Mouse (Mus musculus): ENCODE data around the gene Wdr86. TPM values are rescaled to one million over a fixed set of nuclear protein-coding genes. Genes with fewer than 3 reads are reported as not detected.
"Not testable (repeated sequence)": the region's sequence is repeated elsewhere in the genome, so short reads cannot be mapped to it uniquely, and the experiment has no call there.

Wdr86 gene
- 1 to 10 TPM; 6.2 to 9.6 TPM for total RNA-seq (2021)
- long read RNA-seq, experiment 1, transcript Wdr86-201 (6 exons, 2,364 nt) = major isoform, 9 of 12 reads
- long read RNA-seq, experiment 1, partial matches to known transcripts = 2 of 12 reads
- long read RNA-seq, experiment 1, other reads (novel, unspliced or antisense) = 1 of 12 reads
- long read RNA-seq, experiment 2, transcript Wdr86-201 (6 exons, 2,364 nt) = major isoform, 13 of 23 reads
- long read RNA-seq, experiment 2, partial matches to known transcripts = 1 of 23 reads
- long read RNA-seq, experiment 2, other reads (novel, unspliced or antisense) = 9 of 23 reads

DNA sequence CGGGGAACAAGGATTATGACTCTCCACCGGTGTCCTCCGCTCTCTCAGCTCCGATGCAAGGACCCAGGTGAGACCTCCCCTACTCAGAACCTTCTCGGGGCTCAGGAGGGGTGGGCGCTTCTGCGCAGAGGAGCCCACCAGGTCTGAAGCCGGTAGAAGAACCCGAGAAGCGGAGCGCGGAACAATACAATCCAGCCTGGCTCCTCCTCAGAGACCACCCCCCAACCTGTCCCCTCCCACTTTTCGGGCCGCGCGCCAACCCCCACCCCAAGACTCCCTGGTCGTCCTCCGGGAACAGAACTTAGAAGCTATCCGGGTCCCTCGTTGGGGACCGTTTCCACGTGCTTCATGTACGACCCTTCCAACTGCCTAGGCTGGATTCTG, at the start of gene Wdr86:
Gene Wdr86, minus strand, starts transcription at position 240 of the 384 bp plus-strand sequence.
- DNase-seq (ENCODE audit: low spot score in 2 of 2) = no peak

DNA sequence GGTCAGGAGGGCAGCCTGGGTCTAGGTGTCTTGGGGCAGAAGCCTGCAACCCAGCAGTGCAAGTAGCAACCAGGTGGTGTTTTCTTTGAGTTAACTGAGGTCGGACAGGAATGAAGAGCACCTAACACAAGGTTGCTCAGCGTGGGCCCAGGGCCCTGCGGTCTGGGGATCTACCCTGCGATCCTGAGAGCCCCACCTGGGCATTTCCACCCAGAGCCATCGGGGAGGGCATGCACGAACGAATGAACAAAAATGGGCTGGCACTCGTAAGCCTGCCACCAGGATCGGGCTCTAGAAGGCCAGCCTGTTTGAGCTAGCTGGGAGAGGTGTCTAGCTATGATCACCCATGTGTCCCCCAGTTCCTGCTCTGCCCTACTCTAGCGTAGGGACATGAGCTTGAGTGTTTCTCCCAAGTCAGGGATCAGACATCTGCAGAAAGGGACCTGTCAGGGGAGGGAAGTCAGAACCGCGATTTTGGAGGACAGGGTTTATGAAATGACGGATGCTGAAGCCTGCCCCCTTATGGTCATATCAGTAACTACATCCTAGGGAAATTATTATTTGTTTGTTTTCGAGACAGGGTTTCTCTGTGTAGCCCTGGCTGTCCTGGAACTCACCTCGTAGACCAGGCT, 49.5 kb upstream of the Wdr86 start:
- no peak for DNase-seq (ENCODE audit: low spot score in 2 of 2)

DNA sequence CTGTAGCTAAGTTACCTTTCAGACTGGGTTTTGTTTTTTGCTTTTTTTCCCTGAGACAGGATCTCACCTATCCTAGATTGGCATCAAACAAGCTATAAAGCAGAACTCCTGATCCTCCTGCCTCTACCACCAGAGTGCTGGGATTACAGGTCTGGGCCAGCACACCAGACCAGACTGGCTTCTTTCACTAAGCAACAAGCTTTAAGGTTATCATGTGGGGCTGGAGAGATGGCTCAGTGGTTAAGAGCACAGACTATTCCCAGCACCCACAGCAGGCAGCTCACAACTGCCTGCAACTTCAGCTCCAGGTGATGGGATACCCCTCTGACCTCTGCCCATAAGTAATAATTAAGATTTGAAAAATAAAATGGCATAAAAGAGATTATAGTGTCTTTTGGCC, 48.8 kb upstream of the Wdr86 start:
- no peak for DNase-seq (ENCODE audit: low spot score in 2 of 2)

DNA sequence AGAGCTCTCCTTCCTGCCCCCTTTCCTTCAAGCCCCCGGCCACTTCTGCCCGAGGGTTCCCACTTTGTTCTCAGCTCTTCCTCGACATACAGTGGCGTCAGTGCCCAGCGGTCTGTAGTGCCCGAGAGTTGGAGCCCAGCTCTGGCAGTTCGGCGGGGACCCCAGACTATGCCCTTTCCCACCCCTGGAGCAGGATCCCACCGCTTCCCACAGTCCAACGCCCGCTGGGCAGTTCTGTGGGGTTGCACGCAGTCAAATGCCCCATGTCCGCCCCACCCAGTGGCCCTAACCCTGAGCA, 48.3 kb upstream of the Wdr86 start:
- DNase-seq (ENCODE audit: low spot score in 2 of 2) = no peak

DNA sequence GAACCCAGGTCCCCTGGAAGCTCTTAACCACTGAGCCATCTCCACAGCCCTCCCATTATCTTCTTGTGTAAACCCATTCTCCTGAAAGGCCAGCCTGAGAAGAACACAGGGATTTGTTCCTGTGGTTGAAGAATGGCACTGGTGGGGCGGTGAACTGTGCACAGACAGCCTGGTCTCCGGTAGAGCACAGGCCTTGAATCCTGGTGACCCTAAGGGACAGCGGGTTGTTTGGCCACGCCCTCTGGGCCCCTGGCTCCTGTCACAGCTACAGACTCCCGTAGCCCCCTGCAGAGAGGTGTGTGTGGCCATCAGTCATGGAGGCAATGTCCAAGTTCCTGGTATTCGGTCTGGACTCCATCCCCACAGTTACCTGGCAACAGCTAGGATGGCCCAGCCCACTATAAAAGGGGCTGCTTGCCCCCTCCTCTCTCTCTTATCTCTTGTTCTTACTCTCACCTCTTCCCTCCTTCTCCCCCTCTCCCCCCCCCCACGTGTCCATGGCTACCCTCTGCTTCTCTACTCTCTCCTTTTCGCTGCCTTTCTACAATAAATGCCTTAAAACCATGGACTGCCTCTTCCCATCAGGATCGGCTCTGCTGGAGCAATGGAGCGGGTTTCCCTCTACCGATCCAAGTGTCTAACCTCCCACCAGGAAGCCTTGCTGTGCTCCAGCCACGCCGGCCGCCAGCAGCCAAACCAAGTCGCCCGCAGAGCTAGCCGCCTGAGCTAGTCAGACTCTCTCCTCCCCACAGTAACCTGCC, 47.7 kb upstream of the Wdr86 start:
- no peak for DNase-seq (ENCODE audit: low spot score in 2 of 2)

DNA sequence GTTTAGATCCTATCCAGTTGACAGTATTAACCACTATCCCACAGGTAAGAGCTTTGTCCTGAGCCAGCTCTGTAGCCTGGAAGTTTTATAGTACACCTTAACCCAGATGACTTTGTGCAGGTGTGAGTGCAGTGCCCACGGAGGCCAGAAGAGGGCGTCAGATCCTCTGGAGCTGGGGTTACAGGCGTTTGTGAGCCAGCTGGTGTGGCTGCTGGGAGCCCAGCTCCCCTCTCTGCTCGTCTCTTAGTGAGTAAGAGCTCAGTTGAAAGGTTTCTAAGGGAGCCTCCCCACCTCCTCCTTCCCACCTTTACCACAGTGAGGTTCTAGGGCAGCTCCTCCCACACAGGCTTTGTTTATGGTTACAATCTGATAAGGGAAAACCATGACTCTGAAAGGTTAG, 46.2 kb upstream of the Wdr86 start:
- no peak for DNase-seq (ENCODE audit: low spot score in 2 of 2)

DNA sequence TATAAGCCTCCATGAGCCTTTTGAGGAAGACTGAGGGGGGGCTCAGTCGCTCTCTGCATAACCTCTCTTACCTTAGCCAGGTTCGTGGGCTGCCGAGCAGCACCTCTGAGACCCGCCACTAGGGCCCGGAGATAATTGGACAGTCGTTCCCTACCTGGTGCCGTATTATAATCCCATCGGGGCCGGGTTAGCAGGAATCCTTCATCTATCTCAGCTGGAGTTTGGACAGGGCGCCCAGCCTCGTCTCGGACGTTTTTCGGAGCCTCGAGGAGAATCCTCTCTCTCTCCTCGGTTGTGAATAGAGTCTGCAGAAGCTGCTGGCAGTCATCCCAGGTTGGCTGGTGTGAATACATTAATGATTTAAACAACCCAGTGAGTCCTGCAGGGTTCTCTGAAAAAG, 44.0 kb upstream of the Wdr86 start:
- not testable (repeated sequence) for DNase-seq (ENCODE audit: low spot score in 2 of 2)

DNA sequence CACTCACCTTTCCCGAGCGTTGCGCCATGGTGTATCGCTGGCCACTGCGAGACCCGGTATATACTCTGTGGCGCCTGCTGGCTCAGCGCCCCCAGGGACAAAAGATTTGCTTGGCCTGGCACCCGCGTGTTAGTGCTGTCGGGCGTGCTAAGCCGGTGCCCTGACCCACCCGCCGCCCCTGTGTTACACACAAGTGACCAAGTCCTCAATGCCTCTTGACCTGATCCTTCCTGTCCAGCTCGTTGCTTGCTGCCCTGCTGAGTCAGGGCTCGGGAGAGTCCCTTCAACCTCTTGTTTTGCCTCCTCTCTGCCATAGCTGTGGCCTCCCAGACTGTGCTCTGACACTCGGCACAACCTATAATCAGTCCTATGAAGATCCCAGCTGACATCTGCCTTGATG, 27.3 kb upstream of the Wdr86 start, which contains the start of gene Crygn:
Gene Crygn, minus strand, starts transcription at position 193 of the 400 bp plus-strand sequence.
- no peak for DNase-seq (ENCODE audit: low spot score in 2 of 2)

DNA sequence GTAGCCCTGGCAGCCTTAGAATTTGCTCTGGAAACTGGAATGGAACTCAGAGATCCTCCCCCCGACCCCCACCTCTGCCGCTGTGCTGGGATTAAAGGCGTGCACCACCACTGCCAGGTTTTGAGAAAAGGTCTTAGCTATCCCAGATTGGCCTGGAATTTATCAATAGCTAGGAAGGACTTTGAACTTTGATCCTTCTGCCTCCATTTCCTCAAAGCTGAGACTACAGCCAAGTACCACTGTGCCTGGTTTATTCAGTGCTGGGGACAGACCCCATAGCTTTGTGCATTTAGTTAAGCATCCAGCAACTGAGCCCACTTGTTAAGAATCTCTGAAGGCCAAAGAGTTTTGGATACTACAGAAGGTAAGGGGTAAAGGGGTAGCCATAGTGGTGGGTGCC, 26.4 kb upstream of the Wdr86 start:
- DNase-seq (ENCODE audit: low spot score in 2 of 2) = no peak

DNA sequence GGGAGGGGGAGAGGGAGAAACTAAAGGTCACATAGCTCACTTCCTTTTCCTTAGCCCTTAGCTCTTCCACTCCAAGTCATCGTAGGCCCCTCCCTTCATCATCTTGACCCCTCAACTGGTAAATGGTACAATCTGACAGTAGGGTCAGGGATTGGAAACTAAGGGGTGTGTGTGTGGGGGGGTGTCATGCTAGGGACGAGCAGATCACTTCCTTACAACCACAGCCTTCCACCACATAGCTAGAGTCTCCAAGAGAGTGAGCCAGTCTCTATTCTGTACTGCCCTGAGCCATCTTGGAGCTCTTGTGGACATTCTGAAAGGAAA, 21.6 kb upstream of the Wdr86 start:
- no peak for DNase-seq (ENCODE audit: low spot score in 2 of 2)

DNA sequence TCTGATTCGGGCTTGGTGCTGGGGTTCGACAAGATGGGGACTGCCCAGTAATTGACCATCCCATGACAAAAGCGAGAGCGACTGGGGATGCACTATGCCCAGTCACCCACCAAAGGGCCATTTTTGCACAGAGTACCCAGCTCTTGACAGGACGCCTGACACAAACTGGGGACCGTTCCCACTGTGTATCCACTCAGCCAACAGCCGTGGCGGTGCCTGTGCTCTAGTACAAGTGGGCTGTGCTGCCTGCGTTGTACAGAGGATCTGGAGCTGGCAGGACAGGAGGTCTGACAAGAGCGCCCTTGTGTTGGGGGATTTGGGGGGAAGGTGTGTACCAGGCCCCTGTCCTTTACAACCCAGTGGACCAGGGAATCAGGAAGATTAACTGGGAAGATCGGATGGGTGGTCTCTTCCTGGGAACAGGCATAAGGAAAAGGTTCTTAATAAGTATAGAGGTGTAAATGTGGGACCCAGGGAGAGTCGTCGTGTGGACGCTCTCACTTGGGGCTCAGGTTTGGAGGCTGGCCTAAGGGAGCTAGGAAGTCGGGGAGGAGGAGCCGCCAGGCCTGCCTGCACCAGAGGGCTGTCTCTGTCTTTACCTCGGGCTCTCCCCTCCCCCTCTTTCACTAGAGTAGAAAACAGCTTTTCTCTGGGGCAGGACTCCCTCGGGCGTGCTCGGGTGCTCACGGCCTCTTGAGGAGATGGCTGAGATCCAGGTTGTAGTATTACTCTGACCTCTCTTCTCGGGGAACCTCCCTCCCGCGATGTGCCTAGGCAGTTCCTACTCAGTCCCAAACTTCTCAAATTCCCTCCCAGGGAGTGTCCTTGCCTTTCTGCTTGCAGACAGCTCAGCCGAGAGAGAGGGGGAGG, 21.0 kb upstream of the Wdr86 start:
- DNase-seq (ENCODE audit: low spot score in 2 of 2) = peak in 1 of 2 experiments; percentile 43

DNA sequence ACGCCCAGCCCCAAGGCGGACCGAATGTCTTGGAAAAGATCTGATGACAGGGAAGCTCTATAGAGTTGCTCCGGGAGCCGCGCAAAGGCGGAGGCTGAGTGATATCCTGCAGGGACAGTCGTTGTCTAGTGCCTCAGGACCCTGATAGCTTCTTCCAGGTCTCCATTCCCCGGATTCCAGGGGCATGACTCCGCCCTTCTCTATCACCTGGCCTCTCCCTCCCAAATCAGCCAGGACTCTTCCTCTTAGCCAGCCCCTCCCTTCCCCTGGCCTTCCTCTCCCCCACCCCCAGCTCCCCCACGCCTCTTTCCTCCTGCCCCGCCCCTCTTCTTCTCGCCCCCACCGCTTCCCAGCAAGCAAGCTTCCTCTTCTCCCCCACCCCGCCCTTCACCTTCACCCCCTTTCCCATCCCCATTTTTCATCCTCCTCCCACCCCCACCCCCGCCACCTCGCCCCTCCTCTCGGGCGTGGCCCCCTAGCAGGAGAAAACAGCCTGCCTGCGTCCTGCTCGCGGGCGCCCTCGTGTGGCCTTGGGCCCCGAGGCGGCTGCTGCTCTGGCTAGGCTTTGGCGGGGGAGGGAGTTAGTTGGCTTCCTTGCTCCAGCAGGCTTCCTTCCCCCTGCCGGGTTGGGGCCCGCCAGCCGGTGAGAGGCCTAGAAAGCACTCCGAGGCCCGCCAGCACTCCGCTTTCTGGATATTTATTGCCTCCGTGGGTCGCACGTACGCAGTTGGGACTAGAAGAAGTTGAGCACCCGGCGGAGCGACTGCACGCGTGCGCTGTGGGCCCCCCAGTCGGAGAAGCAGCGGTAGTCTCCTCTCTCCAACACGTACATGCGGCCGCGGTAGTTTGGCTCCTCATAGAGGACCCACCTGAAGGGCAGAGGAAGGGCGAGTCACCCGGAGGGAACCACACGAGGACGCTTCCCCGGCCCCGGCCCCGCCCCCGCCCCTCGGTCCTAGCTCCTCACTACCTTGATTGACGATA, 20.1 kb upstream of the Wdr86 start:
- DNase-seq (ENCODE audit: low spot score in 2 of 2) = peak; percentile 68 to 80

DNA sequence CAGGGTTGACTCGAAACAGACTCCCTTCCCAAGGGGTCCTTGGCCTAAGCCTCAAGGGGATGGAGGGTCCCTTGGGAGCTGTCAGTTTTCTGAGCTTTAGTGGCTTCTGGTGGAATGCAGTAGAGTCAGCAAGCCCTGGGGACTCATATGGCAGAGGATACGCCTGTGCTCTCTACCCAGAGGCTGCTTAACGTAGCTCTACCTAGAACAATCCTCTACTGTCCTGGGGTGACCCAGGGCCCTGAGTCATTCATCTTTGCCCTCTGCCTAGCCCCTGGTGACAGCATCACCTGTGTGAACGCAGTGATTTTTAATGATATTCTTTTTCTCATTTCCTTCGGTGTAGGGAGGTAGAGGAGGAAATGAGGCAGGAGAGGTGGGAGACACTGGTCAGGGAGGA, 19.2 kb upstream of the Wdr86 start:
- no peak for DNase-seq (ENCODE audit: low spot score in 2 of 2)

DNA sequence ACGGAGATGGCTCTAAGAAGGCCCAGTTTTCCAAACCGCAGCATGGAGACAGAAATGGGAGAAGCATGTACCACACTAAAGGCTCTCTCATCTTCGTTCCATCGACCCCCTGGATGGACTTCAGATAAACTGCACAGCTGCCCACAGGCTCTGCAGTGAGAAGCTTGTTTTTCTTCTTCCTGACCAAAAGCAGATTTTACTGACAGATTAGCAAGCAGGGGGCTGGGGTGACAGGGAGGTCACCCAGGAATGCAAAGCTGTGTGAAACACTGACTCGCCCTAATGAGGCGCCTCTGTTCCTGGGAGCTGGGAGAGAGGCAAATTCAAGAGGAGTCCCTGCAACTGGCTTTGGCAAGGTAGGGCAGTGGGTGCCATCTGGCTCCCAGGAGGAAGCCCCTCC, 17.0 kb upstream of the Wdr86 start:
- DNase-seq (ENCODE audit: low spot score in 2 of 2) = no peak

DNA sequence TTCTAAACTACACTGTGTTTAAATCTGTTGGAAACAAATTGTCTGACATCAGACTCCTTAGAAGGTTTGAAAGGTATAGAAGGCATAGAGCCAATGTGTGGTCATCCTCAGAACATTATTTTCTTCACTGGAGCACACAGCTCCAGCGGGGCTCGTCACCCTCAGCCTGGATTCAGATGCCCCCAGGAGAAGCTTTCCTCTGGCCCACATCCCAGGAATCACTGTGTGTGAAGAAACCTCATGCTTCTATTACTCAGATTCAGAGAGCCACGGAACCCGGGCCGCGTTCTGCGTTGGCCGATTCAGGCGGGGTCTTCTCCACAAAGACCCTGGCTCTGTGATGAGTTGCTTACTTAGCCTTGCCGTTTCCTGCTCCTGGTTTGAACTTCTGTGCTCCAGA, 13.4 kb upstream of the Wdr86 start:
- no peak for DNase-seq (ENCODE audit: low spot score in 2 of 2)

DNA sequence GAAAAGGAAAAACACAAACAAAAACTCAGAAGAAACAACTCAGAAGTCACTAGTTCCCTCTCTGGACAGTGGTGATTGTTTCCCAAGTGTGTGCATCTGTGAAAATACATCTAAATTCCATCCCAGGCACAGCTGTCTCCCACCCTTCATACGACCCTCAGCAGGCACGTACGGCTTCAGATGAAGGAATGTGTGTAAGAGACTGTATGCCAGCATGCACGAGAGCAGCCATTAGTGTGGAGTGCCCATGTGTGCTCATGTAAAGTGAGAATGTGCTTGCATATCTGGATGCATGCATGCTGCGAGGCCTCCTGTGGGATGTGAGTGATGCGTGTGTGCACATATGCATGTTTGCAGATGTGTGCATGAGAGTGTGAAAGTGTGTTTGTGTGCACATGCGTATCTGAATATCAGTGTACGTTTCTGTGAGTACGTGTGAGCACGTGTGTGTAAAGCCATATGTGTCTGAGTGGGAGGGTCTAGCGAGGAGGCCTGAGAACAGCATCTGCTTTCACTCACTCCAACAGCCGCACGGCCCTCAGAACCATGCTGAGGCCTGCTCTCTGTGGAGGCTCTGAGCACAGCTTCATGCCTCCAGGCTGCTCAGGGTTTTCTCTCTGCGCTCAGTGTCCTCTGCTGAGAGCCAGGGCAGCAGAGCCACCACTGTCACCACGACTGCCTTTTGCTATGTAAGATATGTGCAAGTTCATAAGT, 10.8 kb upstream of the Wdr86 start:
- no peak for DNase-seq (ENCODE audit: low spot score in 2 of 2)

DNA sequence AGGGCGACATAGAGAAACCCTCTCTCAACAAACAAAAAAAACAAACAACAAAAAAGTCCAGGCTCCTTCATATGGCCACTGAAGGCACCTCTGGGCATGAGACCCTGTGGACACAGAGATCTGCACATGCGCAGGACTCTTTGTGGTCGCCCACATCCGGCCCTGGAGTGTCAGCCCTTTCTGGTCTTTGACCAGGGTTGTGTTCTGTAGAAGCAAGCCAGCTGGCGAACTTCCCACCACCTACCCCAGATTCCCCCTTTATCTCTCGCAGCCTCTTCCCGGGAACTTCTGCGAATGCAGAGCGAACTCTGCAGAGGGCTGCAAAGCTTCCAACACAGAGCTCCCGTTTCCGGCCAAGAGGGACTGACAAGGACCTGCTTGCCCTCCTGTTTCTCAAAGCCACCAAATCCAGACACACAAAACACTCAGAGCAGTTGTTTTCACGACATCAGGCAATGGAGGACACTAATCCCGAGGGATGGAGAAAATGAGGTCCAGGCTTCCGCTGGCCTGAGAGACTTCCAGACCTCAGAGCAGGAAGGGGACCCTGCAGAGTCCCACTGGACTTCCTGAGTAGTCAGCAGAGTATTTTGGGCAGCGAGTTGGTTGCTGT, 8.7 kb upstream of the Wdr86 start:
- DNase-seq (ENCODE audit: low spot score in 2 of 2) = no peak

DNA sequence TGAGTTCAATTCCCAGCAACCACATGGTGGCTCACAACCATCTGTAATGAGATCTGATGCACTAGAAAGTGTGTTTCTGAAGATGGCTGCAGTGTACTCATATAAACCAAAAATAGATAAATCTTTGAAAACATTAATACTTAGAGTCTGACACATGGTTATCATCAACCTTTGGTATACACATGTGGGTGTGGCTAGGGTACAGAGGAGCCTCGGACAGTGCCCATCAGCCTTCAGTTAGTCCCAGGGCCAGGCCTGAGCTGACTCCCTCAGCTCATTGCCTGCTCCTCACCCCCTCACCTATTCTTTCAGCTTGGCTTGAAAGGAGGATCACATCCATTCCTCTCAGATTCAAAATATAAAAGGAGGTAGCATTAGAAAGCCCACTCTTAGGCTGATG, 8.0 kb upstream of the Wdr86 start:
- no peak for DNase-seq (ENCODE audit: low spot score in 2 of 2)

DNA sequence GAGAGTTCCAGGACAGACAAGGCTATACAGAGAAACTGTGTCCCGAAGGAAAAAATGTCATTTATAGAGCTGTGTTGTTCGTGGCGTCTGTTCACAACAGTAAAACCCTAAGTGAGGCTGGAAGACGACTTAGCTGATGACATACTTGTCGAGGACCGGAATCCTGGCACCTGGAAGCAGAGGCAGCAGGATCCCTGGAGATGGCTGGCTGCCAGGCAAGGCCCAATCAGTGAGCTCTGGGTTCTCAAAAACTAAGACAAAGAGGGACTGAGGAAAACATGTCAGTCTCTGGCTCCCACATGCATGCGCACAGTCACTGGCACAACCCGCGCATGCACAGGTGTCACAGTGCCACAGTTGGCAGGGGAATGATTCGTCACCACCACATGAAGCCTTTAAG, 7.1 kb upstream of the Wdr86 start:
- DNase-seq (ENCODE audit: low spot score in 2 of 2) = no peak
